ENCODE assay signal across 8 mouse cellular contexts in genomic region chr10:71348637-71349280, GRCm38 (mm10). TPM values are rescaled to one million over a fixed set of nuclear protein-coding genes. Genes with fewer than 3 reads are reported as not detected.
DNase-seq lines count a peak whose midpoint lies in the region; ATAC-seq and TF ChIP-seq lines count a peak whose summit lies in the region.

No protein-coding gene starts in this region.

- H3K79me2 ChIP-seq in myocyte (ENCODE audit: control insufficient read depth, insufficient read depth): peaks cover 33% of the 10 kb centered on the region

- peak; percentile 52 for DNase-seq in kidney, adult 18-20 months
- no peak for DNase-seq in kidney, adult 9 months
- peak; percentile 63 for DNase-seq in R1 (ENCODE audit: low read depth, low spot score)
- DNase-seq in forebrain, embryonic 14.5 days (ENCODE audit: low spot score): no peak
- no peak for DNase-seq in Muller cell, postnatal 12 days (ENCODE audit: inconsistent ontology term)
- DNase-seq in spleen, adult 18-20 months: no peak

- H3K9me3 ChIP-seq in forebrain, embryonic 14.5 days (replicated peaks; ENCODE audit: control insufficient read depth, low read length): no peaks in the 10 kb centered on the region
- no peaks in the 10 kb centered on the region for H3K9me3 ChIP-seq in limb, embryonic 12.5 days

- H3K27me3 ChIP-seq in forebrain, embryonic 14.5 days (replicated peaks; ENCODE audit: control insufficient read depth, insufficient read depth, low read length): no peaks in the 10 kb centered on the region
- H3K27me3 ChIP-seq in limb, embryonic 12.5 days: no peaks in the 10 kb centered on the region
- H3K27me3 ChIP-seq in myocyte (ENCODE audit: control insufficient read depth, insufficient read depth, insufficient read length): no peaks in the 10 kb centered on the region

- H3K9ac ChIP-seq in forebrain, embryonic 14.5 days (ENCODE audit: low read length): peak overlapping the region; percentile 88
- H3K9ac ChIP-seq in limb, embryonic 12.5 days (replicated peaks): peak overlapping the region; percentile 85

- peaks cover 17% of the 10 kb centered on the region for H3K4me1 ChIP-seq in forebrain, embryonic 14.5 days (ENCODE audit: control insufficient read depth, insufficient read depth, low read length)
- peaks cover 21% of the 10 kb centered on the region for H3K4me1 ChIP-seq in limb, embryonic 12.5 days (replicated peaks)

- peak overlapping the region; percentile 92 for H3K4me2 ChIP-seq in forebrain, embryonic 14.5 days (ENCODE audit: low read length)
- H3K4me2 ChIP-seq in limb, embryonic 12.5 days: peak overlapping the region; percentile 93
- H3K4me2 ChIP-seq in myocyte (ENCODE audit: low read depth): peak overlapping the region; percentile 93

- ATAC-seq in forebrain, embryonic 14.5 days: no peak
- no peak for ATAC-seq in limb, embryonic 12.5 days (ENCODE audit: insufficient number of reproducible peaks, insufficient read depth, low FRiP score, low TSS enrichment, low read depth)

- H3K27ac ChIP-seq in forebrain, embryonic 14.5 days (ENCODE audit: low read depth, low read length): no peak overlapping the region
- H3K27ac ChIP-seq in limb, embryonic 12.5 days: peak overlapping the region; percentile 84; the same call in 1 of the 2 replicates

- no peaks in the 10 kb centered on the region for H3K36me3 ChIP-seq in forebrain, embryonic 14.5 days (ENCODE audit: control insufficient read depth, insufficient read depth, low read length)
- H3K36me3 ChIP-seq in limb, embryonic 12.5 days: peaks cover 8% of the 10 kb centered on the region; the same call in 1 of the 2 replicates
- H3K36me3 ChIP-seq in myocyte (ENCODE audit: control insufficient read depth, insufficient read depth): peaks cover 4% of the 10 kb centered on the region

- H3ac ChIP-seq in myocyte (ENCODE audit: control insufficient read depth, insufficient read length): peak overlapping the region; percentile 75

- WGBS in forebrain, embryonic 14.5 days: 28% methylated on average over 16 of the region's 16 CpGs
- 28% methylated on average over 16 of the region's 16 CpGs for WGBS in limb, embryonic 12.5 days

- H3K4me3 ChIP-seq in forebrain, embryonic 14.5 days (ENCODE audit: low read depth, low read length): peak overlapping the region; percentile 79
- peak overlapping the region; percentile 91 for H3K4me3 ChIP-seq in limb, embryonic 12.5 days (replicated peaks)
- peak overlapping the region; percentile 64 for H3K4me3 ChIP-seq in myocyte

- no peak for TF ChIP-seq POLR2A in myocyte (IDR thresholded peaks at IDR 0.05; ENCODE audit: insufficient read length, low read depth)

TF ChIP-seq in myocyte, 11 proteins besides CTCF, POLR2A, EP300 and RAD21:
- TF ChIP-seq MYOG (IDR thresholded peaks at IDR 0.05; ENCODE audit: control insufficient read depth in 1 of 3, insufficient read depth in 1 of 3, insufficient read length in 2 of 3, low read depth in 2 of 3) (no peak), POLR2AphosphoS2 (IDR thresholded peaks at IDR 0.05; ENCODE audit: insufficient read length, low read depth) (no peak), TCF3 (IDR thresholded peaks at IDR 0.05; ENCODE audit: insufficient read length, low read depth) (no peak), REST (IDR thresholded peaks at IDR 0.05; ENCODE audit: insufficient read depth, insufficient read length) (no peak), TCF12 (IDR thresholded peaks at IDR 0.05; ENCODE audit: insufficient read depth, poor library complexity, severe bottlenecking) (no peak), MAX (IDR thresholded peaks at IDR 0.05; ENCODE audit: low read depth) (no peak), E2F4 (IDR thresholded peaks at IDR 0.05; ENCODE audit: insufficient read depth) (no peak), SRF (IDR thresholded peaks at IDR 0.05; ENCODE audit: control insufficient read depth, insufficient read length, low read depth) (no peak), USF1 (IDR thresholded peaks at IDR 0.05; ENCODE audit: low read depth) (no peak), MYOD1 (IDR thresholded peaks at IDR 0.05; ENCODE audit: control insufficient read depth in 1 of 3, insufficient read length in 2 of 3, low read depth in 2 of 3) (no peak), CEBPB (IDR thresholded peaks at IDR 0.05; ENCODE audit: insufficient read depth, poor library complexity, severe bottlenecking) (no peak)

RNA-seq across cellular contexts. Expression of gene Ipmk, which starts 1.2 kb away (rescaled TPM):
- 16.2 and 17.7 TPM in 2 replicates for polyA plus RNA-seq in forebrain, embryonic 14.5 days (2014; fragmentation: Nextera tagmentation; extraction: Ambion mirVana)
- polyA plus RNA-seq in limb, embryonic 12.5 days (2016; fragmentation: Nextera tagmentation; extraction: Ambion mirVana): 18.7 and 19.9 TPM in 2 replicates
- polyA plus RNA-seq in myocyte (2012; fragmentation: generic; extraction: Trizol): 7.4 TPM

RNA-seq across cellular contexts. Expression of gene Cisd1, which starts 4.0 kb away (rescaled TPM):
- polyA plus RNA-seq in forebrain, embryonic 14.5 days (2014; fragmentation: Nextera tagmentation; extraction: Ambion mirVana): 259 and 279 TPM in 2 replicates
- 96.2 and 98.8 TPM in 2 replicates for polyA plus RNA-seq in limb, embryonic 12.5 days (2016; fragmentation: Nextera tagmentation; extraction: Ambion mirVana)
- 124 TPM for polyA plus RNA-seq in myocyte (2012; fragmentation: generic; extraction: Trizol)

Comparison
In these comparisons a context has a peak if more than half of its experiments do, and no peak if none do; other contexts are left out.
1. DNase-seq: peak in kidney, adult 18-20 months (single experiment) and R1 (single experiment); none in kidney, adult 9 months (single experiment), forebrain, embryonic 14.5 days (single experiment), Muller cell, postnatal 12 days (single experiment) and spleen, adult 18-20 months (0 of 2).
2. Peak in every context shown above with its lines, with median percentiles within 50 percentile points of each other: H3K4me2 ChIP-seq and H3K4me3 ChIP-seq.